Mouse (Mus musculus): ENCODE results near the gene Prr22.

The Prr22 gene

DNA sequence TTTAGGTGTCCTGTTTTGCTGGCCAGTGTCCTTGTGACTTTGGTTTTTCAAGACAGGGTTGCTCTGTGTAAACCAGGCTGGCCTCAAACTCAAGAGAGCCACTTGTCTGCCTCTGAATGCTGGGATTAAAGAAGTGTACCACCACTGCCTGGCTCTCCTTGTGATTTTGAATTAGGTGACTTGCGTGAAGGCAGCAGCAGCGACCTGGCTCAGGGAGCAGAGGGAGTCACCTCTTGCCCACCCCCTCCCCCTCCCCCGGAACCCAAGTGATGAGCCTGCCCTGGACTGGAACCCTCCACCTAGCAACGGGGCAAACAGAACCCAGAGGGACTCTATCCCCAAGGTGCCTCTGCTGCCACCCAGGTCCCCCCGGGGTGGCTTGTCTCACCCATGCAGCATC, at the start of gene Prr22:
Prr22 (plus strand) TSS at position 301 of the 400 bp plus-strand sequence.
- DNase-seq (ENCODE audit: low spot score in 2 of 2) = no peak

DNA sequence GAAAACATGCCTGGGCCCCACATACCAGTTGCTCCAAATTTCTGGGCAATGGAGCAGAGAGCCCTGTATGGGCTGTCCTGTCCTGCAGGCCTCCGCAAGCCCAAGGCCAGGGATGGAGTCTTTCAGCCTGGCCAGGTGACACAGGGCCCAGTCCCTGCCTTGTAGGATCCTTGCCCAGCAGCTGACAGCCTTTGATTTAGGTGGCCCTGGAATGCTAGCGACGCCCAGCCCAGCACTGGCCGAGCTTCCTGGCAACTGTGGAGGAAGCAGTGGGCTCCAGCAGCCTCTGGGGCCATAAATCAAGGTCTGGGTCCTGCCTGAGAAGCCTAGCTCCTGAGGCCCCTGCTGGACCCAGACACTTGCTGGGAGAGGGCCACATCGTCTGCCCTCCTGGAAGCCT, 47.6 kb upstream of the Prr22 start:
- no peak for DNase-seq (ENCODE audit: low spot score in 2 of 2)

DNA sequence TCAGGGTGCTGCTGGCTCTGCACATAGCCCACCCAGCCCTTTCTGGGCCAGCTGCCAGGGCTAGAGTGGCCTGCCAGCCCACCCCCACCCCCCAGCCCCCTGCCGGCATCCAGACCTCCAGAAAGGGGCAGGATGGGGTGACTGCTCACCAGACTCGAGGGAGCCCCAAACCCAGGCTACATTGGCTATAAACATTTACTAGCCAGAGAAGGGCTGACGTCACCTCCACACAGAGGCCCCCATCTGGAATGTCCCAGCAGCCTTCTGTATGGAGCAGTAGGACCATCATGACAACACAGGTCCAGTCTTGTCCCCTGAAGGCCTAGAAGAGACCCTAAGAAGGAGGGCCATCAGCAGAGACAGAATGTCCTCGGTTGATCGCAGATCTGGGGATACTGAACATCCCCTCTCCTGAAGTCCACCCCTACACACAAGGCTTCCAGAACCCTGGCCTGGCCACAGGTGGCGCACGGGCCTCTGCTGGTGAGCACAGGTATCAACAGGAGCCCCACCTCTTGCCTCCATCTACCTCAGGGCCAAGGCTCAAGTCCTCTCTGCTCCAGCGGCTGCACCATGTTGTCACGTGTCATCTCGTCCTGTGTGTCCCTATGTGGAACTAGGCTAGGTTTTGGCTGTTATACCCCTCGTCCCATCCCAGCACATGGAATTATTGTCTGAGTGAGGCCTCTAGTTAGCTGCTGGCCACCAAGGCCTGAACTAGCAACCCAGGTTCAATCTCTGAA, 46.5 kb upstream of the Prr22 start:
- DNase-seq (ENCODE audit: low spot score in 2 of 2) = no peak

DNA sequence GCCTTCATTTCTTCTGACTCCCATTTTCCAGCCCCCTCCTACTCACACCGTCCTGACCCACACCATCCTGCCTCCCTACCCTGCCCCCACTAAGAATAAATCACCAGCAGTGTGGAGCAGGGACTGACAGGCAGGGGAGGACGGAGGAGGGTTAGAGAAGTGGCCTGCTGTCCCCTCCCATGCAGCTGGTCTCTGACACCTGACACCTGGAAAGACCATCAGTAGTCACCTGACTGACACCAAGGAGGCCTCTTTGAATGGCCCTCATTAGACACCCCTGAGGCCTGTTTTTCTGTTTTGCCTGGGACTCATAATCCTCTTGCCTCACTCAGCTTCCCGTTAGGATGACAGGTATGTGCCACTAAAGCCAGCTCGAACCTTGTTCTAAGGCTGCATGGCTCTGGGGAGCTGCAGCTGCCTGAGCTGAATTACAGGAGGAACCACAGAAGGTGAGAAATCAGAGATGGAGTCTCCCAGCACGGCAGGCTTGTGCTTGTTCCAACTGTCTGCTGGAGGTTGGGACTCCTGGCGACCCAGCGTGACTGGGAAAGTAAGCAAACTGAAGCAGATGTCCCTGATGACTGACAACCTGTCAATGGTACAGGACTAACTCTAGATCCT, 42.9 kb upstream of the Prr22 start:
- DNase-seq (ENCODE audit: low spot score in 2 of 2) = no peak

DNA sequence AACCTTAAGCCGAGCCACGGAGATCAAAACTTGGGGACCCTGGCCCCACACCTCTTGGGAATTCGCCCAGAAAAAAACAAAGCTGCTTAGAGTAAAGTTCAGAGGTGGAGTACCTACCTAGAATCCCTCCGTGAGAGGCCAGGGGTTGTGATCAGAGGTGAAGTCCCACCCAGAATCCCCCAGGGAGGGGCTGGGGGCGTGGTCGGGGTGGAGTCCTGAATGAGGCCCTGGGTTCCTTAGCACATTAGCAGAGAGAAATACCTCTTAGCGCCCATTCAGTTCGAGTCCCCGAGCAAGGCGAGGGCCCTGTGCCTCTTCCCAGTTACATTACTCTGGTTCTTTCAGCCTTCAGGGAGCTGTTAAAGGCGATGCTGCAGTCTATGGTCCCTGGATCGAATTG, 42.4 kb upstream of the Prr22 start:
- DNase-seq (ENCODE audit: low spot score in 2 of 2) = no peak

DNA sequence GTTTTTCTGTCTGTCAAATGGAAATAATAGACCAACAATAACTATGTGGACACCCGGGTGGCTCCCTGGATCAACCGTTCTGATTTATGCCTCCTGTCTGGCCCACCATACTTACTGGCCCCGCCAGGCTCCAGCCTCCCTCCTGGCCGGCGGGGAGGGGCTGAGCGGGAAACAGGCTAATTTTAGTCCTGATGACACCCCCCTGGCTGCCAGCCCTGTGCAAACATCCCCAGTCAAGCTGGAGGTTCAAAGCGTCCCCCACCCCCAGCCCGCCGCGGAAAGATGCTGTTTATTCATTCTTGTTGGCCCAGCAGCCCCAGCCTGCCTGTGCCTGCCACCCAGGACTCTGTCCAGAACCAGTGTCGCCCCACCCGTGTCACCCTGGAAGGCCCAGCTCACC, 41.9 kb upstream of the Prr22 start:
- peak; percentile 28 to 34 for DNase-seq (ENCODE audit: low spot score in 2 of 2)

DNA sequence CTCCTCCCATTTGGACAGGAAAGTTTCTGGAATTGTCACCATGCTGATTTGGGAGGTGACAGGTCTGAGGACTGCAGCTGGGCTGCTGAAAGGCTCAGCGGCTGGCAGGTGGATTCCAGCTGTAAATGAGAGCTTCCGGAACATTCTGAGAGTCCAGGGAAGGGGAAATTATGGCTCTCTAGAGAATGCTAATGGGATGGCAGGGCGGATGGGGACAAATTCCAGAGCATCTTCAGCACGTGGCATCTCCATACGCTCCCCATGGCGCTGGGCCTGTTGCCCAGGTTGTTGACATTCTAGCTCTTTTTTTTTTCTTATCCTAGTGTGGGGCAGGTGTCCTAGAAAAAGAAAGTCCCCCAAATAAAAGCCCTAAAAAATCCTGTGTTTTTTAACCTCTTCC, 40.9 kb upstream of the Prr22 start:
- DNase-seq (ENCODE audit: low spot score in 2 of 2) = no peak

DNA sequence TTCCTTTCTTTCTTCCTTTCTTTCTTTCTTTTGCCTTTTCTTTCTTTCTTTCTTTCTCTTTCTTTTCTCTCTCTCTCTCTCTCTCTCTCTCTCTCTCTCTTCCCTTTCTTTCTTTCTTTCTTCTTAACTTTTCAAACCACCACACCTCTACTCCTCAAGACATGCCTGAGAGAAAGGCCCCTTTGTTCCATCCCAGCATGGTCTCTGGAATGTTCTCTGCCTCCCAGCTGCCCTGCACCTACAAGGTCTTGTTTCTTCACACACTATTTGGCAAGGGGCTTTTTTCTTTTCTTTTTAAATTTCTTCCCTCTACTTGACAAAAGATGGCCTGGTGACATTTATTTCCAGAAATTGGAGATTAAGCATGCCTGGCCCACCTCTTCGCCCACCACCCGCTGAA, 40.4 kb upstream of the Prr22 start:
- DNase-seq (ENCODE audit: low spot score in 2 of 2) = no peak

DNA sequence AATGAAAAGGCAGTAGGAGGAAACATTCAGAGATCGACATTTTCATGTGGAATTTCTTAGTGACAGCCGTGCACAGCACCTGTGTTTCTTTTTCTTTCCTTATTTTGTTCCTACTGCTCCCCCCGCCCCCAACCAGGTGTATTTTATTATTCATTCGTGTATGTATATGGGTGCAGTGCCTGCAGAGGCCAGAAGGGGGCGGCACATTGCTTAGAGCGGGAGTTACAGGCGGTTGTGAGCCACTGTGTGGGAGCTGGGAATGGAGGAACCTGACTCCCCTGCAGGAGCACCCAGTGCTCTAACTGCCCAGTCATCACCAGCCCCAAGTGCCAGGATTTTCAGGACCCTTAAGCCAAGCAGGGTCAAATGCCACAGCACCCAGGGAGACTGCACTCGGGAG, 33.5 kb upstream of the Prr22 start:
- no peak for DNase-seq (ENCODE audit: low spot score in 2 of 2)

DNA sequence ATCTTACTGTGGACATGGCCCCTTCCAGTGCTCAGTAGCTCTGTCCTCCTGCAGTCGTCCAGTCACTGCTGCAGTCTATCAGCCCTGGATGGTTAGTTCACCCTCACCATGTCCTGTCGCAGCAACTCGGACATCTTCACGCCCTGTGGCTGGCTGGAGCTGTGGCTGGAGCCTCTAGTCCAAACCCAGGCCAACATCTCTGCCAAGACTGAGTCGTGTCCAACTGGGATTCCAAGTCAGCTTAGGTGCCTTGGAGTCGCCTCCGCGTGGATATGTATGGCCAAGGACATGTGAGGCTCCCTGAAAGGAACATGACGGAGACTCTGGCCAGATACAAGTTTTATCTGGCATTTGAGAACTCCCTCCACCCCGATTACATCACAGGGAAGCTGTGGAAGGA, 31.8 kb upstream of the Prr22 start:
- DNase-seq (ENCODE audit: low spot score in 2 of 2) = no peak

DNA sequence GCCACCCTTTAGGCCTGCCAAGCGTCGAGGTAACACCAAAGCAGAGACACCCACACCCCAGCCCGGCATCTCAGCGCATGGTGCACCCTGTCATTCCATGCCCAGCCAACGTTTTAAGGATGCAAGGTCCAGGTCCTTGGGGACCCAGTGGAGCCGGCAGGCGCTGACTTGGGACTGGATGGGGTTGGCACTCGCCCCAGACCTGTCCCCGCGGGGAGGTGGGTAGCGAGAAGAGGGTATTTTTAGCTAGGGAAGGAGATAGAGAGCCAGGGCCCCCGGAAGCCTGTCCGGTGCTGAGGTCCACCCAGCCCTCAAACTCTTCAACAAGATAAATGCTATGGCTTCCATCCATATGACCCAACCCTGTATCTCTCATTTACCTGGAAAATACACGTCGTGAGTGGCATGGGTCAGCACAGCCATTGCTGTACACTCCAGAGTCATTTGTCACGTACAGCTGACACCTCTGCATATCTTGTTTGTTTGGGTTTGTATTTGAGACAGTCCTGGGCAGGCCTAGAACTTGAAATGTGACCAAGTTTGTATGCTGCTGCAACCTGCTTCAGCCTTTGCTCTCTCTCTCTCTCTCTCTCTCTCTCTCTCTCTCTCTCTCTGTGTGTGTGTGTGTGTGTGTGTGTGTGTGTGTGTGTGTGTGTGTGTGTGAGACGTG, 29.8 kb upstream of the Prr22 start:
- no peak for DNase-seq (ENCODE audit: low spot score in 2 of 2)

DNA sequence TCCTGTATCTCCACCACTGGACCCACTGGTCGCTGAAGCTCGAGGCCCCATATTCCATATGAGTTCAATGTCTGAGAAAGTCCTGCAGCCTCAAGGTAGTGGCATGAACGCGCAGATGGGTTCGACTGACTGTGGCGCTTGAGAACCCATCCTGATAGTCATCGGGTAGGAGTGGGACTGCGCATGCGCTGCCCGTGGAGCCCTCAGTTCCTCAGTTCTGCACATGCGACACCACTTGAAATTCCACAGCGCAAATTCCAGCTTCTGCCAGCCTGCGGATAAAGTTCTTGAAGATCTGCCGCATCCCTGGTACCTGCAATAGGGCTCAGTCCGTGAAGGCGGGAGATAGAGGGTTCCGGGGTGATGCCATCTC, 29.3 kb upstream of the Prr22 start:
- no peak for DNase-seq (ENCODE audit: low spot score in 2 of 2)

DNA sequence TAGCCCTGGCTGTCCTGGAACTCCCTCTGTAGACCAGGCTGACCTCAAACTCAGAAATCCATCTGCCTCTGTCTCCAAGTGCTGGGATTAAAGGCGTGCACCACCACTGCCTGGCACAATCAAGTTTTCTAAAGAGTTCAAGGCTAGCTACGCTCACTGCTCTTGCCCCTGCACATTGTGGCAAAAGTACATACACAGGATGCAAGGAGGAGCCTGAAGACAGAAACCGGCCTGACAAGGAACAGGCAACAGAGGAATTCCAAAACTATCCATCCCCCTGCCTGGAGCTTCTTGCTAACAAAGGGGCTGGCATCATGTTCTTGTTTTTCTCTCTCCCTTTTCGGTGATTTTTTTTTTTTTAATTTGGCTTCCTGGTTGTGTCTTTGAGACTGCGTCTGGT, 25.9 kb upstream of the Prr22 start:
- DNase-seq (ENCODE audit: low spot score in 2 of 2) = no peak

DNA sequence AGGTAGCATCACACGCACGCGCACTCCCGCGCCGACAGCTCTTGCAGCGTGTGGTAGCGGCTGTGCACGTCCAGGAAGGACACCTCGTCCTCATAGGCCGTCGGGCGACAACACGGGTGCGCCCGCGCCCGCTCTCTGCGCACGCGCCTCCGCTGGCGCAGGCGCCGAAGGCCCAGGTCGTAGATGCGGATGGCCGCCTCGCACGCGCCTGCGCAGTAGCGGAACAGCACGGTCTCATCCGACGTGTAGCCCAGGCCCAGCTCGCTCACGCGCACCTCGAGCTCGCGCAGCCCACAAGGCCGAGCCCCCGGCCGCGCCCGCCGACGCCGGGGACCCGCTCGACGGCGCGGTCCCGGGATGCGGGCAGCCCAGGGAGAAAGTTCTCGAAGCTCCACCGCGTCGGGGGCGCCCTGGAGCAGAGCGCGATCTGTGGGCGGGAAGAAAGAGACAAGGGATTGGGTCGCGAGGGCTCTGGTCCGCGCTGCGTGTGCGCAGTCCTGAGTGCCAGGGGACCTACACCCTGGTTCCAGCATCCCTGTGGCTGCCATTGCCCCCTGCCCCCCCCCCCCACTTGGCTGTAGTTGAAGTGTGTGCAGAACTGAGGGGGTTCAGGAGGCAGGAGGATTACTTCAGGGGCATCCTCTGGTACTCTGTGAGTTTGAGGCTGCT, 18.5 kb upstream of the Prr22 start:
- peak in 1 of 2 experiments; percentile 33 for DNase-seq (ENCODE audit: low spot score in 2 of 2)

DNA sequence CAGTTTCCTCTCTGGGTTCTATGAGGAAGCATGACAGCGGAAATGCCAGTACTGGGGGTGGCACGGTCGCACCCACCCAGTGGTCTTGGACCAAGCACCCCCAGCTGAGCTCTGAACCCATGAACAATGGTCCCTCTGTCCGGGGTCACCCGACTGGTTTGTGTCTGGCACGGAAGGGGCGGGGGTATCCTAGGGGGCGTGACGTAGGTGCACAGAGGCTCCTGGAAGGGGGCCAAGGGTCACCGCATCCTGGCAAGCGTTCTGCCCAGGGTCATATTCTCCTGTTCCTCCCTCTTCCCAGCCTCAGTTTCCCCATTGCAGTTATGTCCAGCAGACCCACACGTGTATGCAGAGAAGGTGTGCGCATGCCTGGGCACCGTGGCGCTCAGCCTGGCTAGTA, 16.6 kb upstream of the Prr22 start:
- no peak for DNase-seq (ENCODE audit: low spot score in 2 of 2)

DNA sequence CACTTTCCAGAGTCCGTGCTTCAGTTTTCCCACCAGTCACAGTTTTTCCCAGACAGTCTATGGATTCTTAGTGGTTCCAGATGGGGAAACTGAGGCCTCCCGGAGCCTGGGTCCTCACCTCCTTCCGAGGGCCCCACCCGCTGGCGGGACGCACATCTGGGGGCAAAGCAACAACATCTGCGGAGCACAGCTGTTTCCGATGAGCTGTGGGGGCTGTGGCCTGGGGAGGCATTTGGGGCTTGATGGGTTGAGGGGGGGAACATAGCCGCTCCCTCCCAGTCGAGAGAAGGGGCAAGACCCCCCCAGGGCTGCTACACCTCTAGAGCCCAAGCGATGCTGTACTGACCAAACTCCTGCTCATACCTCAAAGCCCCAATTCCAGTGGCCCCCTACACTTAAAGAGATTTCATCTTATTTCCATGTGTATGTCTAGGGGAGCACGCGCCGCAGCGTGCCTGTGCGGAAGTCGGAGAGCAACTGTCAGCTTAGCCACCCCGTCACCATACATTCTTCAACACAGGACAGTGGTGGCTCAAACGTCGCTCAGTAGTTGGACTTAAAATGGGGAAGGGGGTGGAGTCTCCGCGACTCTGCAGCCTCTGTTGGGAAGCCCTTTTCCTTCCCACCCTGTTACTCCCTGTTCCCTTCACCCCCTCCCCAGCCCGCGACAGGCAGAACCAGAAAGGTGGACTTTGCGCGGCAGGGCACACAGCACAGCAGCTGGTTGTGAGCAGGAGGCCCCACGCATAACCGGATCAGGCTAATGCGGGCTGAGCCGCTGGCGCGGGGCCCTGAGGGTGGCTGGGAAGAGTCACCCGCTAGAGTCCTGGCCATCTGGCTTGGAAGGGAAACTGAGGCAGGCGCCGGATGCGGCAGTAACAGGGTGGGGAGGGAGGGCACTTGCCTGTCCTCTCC, 15.5 kb upstream of the Prr22 start:
- no peak for DNase-seq (ENCODE audit: low spot score in 2 of 2)

DNA sequence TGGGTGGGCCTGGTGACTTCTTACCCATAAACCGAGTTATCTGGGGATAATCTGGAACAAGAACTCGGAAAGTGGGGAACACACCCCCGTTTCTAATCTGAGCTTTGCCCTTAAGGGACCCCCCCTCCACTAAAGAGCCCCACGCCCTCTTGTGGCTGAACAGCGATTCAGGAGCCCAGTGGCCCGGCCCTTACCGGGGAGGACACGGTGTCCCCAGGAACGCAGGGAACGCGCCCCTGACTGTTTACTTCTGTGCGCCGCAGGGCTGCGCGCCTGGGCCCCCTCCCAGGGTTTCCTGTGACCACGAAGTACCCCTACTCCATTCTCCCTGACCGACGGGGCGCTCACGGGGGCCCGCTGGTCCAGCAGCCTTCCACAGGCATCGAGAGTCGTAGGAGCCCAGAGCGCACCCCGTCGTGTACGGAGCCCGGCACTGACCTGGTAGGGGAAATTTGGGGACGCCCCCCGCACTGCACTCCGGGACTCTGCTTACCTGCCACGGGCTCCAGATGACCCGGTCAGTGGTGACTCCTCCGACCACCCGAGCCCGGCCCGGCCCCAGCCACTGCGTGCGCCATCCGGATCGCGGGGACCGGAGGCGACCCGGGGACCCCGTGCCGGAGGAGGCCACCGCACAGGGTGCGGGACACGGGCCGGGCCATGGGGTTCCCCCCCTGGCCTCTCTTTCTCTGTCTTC, 13.2 kb upstream of the Prr22 start:
- DNase-seq (ENCODE audit: low spot score in 2 of 2) = no peak

DNA sequence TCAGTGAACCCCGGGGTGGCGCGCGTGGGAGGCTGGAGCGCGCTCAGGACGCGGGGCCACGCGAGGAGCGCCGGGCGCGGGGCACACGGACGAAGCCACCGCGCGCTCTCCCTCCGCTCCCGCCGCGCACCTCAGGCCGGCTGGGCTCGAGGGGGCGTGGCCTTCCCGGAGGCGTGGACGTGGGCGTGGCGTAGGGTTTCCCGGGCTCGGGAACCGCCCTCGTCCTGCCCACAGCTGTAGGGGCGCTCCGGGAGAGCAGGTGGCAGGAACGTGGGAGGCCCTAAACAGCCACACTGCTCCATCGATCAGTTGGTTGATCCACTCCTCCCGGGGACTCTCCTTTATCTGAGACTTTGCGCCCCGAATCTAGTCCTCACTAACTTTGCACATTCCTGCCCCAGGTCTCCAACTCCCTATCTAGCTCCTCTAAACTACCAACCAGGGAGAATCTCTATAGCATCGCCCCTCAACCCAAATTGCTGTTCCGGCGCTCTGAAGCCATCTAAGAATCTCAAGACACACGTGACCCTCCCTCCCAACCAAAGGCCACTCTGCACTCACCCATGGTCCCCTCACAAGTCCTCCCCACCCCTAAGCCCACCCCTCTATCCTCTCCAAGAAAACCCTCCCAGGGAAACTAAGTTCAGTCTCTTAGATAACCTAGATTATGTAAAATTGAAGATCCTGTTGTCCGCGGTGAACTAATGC, 12.5 kb upstream of the Prr22 start, which contains the start of gene Nrtn:
Nrtn (minus strand) TSS at position 115 of the 708 bp plus-strand sequence.
- peak; percentile 90 to 92 for DNase-seq (ENCODE audit: low spot score in 2 of 2)

DNA sequence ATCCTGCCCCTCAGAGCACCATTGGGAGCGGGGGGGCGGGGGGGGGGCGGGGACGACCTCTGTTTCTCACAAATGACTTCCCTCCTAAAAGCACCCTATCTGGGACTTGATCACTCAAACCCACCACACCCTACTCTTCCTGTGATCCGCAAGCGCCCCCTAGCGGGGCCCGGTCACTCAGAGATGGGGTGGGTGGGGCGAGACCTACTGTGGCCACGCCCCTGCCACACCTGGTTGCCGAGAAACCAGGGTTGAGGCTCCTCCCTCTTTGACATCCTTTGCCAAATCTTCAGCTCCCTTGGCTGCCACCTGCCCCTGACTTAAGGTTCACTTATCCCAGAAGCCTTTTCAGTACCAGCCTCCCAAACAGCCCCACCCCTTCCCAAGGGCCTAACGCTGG, 11.9 kb upstream of the Prr22 start:
- DNase-seq (ENCODE audit: low spot score in 2 of 2) = peak; percentile 71 to 73

DNA sequence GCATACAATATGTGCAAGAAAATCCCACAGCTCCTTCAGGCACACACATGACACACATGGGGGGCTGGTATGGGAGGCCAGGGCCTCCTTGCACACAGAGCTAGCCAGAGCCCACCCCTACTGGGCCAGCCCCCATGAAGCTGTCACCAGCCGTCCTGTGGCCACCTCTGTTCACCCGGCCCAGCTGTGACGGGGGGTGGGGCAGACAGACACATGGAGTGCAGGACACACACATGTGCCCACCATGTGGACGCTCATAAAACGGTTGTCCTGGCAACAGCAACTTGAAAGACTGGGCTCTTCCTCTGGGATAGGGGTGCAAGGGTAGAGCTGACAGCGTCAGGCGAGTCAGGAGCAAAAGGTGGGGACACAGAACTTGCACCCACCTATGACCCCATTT, 10.8 kb upstream of the Prr22 start:
- DNase-seq (ENCODE audit: low spot score in 2 of 2) = no peak

Data from urinary bladder, postnatal 36 days (tissue).